Mouse (Mus musculus): ENCODE results near the gene Erich6b.

Gene Erich6b

DNA sequence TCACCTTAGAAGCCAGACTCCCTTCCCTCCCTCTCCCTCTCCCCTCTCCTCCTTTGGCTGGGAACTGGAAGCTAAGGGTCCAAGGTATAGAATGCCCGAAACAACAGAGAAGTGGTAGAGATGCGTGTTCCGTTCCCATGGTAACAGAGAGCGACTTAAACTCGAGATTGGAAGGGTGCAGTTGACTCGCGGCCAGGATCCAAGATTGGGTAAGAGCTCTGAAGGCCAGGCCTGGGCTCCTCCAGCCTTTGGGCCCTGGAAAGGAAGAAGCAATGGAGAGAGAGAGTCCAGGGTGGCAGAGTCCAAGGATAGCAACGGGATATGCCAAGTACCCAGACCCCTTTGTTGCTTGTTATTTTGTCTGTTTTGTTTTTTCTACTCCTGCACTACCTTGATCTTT is at the start of gene Erich6b:
TSS of gene Erich6b (plus strand) at position 180 of the 400 bp plus-strand sequence.
- DNase-seq = no peak

DNA sequence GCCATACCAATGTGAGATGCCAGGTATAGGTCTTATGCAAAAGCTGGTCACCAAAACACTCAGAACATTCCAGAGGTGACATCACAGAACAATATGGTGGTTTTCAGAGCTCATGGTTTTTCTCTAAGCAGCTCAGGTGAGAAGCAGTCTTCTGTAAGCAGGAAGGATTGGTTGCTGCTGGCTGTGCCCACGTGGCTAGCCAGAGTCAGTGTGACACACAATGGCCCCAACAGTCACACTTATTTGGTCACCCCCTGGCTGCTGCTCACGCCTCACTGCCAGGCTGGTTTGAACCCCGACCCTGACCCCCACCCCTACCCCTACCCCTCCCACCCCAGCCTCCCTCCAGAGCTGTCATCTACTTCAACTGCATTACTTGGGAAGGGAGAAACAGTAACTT is 49.1 kb upstream of the Erich6b start, which contains the start of gene Spert:
TSS of gene Spert (minus strand) at position 139 of the 400 bp plus-strand sequence.
- DNase-seq = no peak

GRCm38 (mm10) chr14:75609176-75609575 is 32.9 kb upstream of the Erich6b start:
- no peak for DNase-seq

GRCm38 (mm10) chr14:75616375-75616774 is 25.7 kb upstream of the Erich6b start:
- DNase-seq = no peak

- DNase-seq = no peak
Measured at GRCm38 (mm10) chr14:75622984-75623383, 19.1 kb upstream of the Erich6b start.

- no peak for DNase-seq
Measured at GRCm38 (mm10) chr14:75628870-75629269, 13.2 kb upstream of the Erich6b start.

DNA sequence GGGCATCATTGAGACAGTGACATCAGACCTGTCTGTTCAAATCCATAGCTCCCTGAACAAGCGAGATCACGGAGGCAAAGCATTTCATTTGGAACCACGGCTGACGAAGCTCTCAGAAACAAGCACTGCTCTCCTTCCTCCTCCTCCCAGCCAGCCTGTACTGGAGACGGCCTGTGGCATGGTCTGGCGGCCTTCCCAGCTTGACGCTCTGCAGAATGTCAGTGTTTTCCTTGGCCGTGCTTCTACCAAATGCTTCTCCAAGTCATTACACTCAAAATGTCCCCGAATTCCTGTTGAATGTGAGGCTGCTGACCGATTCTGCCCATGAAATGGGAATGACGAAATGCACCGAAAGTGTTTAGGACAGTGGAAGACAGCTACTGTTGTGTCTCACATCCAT is 6.7 kb upstream of the Erich6b start:
- DNase-seq = peak; percentile 25

DNA sequence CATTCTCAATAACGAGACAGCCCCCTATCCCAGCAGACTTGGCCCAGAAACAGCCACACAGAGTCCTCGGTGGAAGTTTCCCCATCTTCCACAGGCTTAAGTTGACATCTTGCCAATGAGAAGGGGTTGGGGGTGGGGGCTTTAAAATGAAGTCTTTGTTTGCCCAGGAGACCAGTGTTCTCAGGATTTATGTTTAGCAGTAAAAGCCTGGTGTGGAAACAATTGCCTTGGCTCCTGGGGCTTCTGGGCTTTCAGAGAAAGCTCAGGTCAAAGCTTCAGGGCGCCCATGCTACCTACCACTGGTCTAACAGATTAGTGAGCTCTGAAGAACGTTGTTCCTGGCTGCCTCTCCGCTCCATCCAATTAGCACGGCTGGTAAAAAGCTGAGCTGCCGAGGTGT is 6.0 kb upstream of the Erich6b start:
- DNase-seq = no peak

DNA sequence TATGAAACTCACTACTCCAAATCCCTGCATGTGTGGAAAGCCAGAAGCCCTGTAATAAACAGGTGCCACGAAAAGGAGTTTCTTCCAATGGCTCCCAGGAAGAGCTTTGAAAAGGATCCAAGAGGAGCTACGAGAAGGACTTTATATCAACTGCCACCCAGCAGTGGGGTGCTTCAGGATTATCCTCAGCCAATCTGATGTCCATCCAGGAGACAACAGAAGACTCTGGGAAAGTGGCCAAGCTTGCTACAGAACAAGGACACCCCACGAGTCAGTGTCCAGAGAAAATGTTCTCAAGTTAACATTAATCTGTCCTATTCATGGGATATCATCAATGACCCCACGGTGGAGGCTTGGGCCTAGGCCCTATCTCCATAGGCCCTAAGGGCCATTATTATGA is 4.4 kb upstream of the Erich6b start:
- DNase-seq = no peak

DNA sequence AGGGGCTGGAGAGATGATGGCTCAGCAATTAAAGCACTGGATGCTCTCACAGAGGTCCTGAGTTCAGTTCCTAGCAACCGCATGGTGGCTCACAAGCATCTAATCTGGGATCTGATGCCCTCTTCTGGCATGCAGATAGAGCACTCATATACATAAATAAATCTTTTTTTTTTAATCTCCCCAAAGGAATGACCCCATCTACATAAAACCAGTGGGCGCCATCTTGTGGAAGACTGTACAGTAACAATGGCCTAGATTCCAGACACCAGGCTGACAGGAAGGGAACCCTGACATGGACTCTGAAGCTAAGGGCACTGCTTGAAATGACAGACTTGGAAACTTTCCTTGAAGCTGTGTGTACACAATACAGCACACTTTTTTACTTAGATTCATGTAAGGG is 1.2 kb upstream of the Erich6b start:
- DNase-seq = no peak

DNA sequence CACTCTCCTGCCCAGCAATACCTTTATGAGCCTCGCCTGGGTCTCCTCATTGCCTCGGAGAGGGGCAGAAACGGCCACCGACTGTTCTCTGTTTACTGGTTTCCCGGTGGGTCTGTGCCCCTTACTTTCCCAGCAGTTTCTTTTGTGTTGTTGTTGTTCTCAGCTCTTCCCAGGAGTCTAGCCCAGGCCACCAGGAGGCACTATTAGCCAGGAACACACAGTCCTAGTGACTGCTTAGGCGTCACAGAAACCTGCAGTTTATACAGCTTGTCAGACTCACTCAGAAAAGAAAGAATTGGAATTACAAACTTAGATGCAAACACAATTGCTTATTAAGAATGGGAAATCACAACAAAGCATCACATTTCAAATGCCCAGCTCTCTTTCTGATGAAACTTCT is 690 bp upstream of the Erich6b start:
- DNase-seq = no peak

- DNase-seq = no peak
Measured at GRCm38 (mm10) chr14:75645461-75645860, 3.4 kb downstream of the Erich6b start.

DNA sequence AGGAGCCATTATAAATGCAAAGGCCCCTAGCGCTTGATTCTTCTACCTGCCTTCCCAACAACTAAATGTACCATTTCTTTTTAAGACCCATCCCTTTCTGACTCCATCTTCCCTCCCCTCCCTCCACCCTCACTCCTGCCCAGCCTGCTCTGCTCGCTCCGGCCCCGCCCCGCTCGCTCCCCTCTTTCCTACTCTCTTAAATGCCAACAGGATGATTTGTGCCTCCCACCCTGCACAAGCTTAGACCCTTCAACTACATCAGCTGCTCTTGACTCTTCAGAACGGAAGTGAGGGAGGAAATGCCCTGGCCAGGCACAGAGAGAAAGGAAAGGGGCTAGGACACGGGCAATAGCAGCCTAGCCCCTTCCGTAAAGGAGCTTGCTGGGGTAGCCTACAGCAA is 4.0 kb downstream of the Erich6b start:
- DNase-seq = no peak

GRCm38 (mm10) chr14:75646968-75647829 is 5.1 kb downstream of the Erich6b start:
- DNase-seq = no peak

GRCm38 (mm10) chr14:75660936-75661335 is 18.9 kb downstream of the Erich6b start:
- DNase-seq = no peak

- no peak for DNase-seq
Measured at GRCm38 (mm10) chr14:75661548-75661947, 19.5 kb downstream of the Erich6b start.

DNA sequence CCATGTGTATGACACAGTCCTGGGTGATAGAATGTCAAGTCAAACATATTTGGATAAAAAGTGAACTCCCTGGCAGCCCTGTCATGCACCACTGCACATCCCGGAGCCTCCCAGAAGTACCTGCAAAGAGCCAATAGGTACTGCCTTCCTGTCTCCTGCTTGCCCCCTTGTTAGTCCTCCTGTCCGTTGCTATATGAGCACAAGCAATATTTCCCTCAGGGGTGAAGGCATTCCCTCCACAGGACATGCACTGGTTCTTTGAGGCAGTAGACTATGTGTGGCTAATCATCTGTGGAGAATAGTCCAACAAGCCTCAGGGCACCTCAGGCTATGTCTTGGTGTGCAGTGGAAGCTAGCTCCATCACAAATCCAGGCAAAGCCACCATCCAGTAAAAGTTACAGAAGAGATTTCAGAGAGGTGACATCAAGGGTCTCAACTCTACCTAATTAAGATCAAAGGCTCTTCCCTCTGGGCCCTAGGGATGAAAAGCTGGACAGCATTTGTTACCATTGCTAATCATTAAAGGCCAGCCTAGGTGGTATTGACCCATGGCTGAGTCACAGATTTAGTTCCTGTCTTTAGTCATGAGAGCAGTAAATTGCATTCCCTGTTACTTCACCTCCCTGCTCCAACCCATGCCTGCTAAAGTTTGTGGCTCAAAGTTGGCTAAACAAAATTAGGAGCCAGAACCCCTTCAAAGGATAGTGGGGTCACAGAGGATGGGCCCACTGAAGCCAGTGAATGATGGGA is 23.5 kb downstream of the Erich6b start:
- no peak for DNase-seq

GRCm38 (mm10) chr14:75669085-75669645 is 27.1 kb downstream of the Erich6b start:
- no peak for DNase-seq

DNA sequence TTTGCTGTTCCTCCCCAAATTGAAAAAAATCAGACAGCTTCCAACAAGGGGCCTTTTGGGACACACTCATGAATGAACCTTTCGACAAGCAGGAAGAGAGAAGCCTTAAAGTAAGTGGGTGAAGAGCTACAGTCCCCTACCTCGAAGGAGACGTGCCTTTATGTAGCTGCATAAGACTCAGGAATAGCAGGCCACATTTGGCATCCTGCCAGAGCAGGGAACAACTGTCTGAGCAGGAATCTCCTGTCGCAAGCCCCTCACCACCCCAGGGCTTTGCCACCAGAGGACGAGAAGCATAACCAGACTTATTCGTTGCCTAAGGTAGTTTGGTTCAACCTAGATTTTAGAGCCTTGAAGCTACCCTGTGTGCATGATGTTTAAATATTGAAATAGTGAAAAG is 34.3 kb downstream of the Erich6b start:
- no peak for DNase-seq

- DNase-seq = no peak
Measured at GRCm38 (mm10) chr14:75690428-75690827, 48.4 kb downstream of the Erich6b start.

GRCm38 (mm10) chr14:75696096-75696495 is 54.0 kb downstream of the Erich6b start:
- DNase-seq = no peak

DNA sequence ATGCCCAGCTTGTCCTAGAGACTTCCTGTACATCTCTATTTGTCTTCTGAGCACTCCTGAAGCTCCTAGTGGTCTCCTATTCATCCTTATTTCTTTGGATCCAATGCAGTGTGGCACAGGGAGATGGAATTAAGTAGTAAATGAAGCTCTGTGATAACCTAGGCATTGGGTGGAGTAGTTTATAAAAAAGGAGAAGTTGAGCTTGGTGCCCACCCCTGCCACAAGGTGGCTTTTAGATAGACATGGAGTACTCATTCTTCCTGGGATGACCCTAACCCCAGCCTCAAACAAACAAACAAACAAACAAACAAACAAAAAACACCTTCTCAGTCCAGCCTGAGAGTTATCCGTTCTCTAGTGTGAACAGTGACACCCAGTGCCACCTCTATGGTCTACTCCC is 55.9 kb downstream of the Erich6b start:
- no peak for DNase-seq

DNA sequence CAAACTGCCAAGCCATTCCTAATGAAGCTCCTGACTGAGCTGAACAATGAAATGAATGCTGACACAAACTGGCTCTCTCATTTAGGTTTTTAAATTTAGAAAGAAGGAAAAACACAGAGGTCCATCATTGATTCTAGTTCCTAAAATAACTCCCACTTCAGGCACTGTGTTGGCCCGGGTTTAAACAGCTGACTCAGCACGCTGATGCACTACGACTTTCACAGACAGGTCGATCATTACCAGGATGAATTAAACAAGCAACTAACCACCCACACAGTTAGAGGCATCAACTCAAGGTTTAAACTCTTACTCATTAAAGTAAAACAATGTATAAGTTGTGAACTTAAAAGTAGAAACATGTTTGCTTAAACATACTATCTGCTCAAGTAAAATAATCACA is 64.6 kb downstream of the Erich6b start:
- DNase-seq = no peak

DNA sequence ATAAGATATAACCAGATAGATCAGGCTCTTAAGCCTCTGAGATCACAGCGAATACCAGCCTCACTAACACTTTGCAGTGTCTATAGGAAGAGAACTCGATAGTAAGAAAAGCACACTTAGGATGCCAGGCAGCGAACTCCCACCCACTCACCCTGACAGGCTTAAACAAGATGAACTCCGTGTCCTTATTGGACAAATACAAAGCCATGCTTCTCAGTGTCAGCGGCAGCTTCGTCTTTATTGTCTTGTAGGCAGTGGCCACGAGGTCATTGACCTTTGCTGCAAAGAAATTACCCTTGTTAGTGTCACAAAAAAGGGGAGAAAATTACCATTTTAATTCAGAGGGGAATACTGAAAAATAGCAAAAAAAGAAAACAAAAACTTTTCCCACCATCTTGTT is 65.7 kb downstream of the Erich6b start:
- no peak for DNase-seq

All from right cerebral cortex, postnatal 25 days (tissue).